Comparison of ENCODE assay signal across 26 mouse cellular contexts in genomic region chr7:88318474-88318873, GRCm38 (mm10). TPM values are rescaled to one million over a fixed set of nuclear protein-coding genes. Genes with fewer than 3 reads are reported as not detected.
A peak's percentile ranks its signal among the peaks of the same experiment; 100 is the strongest.
DNase-seq lines count a peak whose midpoint lies in the region; ATAC-seq and TF ChIP-seq lines count a peak whose summit lies in the region.
"Had no signal": no experiment of that assay in that cellular context is flagged by ENCODE, and none has a peak within 500 bp of the region (broad histone marks: within the 10 kb centered on the region; RNA-seq: fewer than 3 reads in every experiment).

No protein-coding gene starts in this region.

- H3K4me1 ChIP-seq in stomach, postnatal 0 days (replicated peaks; ENCODE audit: control insufficient read depth, insufficient read depth), result no peaks in the 10 kb centered on the region
- no peaks in the 10 kb centered on the region for H3K4me1 ChIP-seq in kidney, adult 2 months (ENCODE audit: control insufficient read depth, insufficient read depth, low read length)
- H3K4me1 ChIP-seq: embryonic facial prominence, embryonic 12.5 days; forebrain, embryonic 12.5 days; forebrain, embryonic 15.5 days; heart, embryonic 10.5 days had no signal

- no peak for TF ChIP-seq CTCF in stomach, postnatal 0 days (IDR thresholded peaks at IDR 0.05; ENCODE audit: low read depth)
- TF ChIP-seq CTCF in kidney, adult 2 months (conservative IDR thresholded peaks at IDR 0.05; ENCODE audit: insufficient read depth, insufficient read length, low read depth, low read length), result no peak

- TF ChIP-seq EP300 in stomach, postnatal 0 days (optimal IDR thresholded peaks at IDR 0.05), result no peak

- H3K27me3 ChIP-seq in stomach, postnatal 0 days (ENCODE audit: control insufficient read depth, insufficient read depth, low read length), result no peaks in the 10 kb centered on the region
- no peaks in the 10 kb centered on the region; the same call in 1 of the 2 replicates for H3K27me3 ChIP-seq in kidney, adult 2 months (replicated peaks; ENCODE audit: control insufficient read depth, insufficient read depth, low read length)
- H3K27me3 ChIP-seq: embryonic facial prominence, embryonic 12.5 days; embryonic facial prominence, embryonic 15.5 days; forebrain, embryonic 12.5 days; forebrain, embryonic 15.5 days; heart, embryonic 13.5 days; Patski had no signal

- peak; percentile 26 for ATAC-seq in CD4-positive, CD25-positive, alpha-beta regulatory T cell, adult 4 months
- ATAC-seq in common myeloid progenitor, adult 5-6 weeks (replicated peaks; ENCODE audit: low read depth, poor library complexity, severe bottlenecking), result 0 out of 2 replicates have a peak, but pooled peaks have one; percentile 3
- ATAC-seq in megakaryocyte progenitor cell, adult 5-6 weeks (replicated peaks; ENCODE audit: poor library complexity), result 0 out of 2 replicates have a peak, but pooled peaks have one; percentile 10
- ATAC-seq in stomach, postnatal 0 days (ENCODE audit: low FRiP score, low TSS enrichment), result no peak; the same call in 1 of the 2 replicates
- ATAC-seq: forebrain, embryonic 15.5 days; hindbrain, postnatal 0 days; Patski had no signal

- no peak for TF ChIP-seq POLR2A in kidney, adult 2 months (IDR thresholded peaks at IDR 0.05; ENCODE audit: low read depth, low read length)

- no peak overlapping the region for H3K4me3 ChIP-seq in stomach, postnatal 0 days (ENCODE audit: low read depth, low read length)
- H3K4me3 ChIP-seq in kidney, adult 2 months (ENCODE audit: insufficient read depth, low read depth, low read length), result no peak overlapping the region
- H3K4me3 ChIP-seq: embryonic facial prominence, embryonic 12.5 days; embryonic facial prominence, embryonic 15.5 days; forebrain, embryonic 12.5 days; forebrain, embryonic 15.5 days; heart, adult 2 months; heart, embryonic 10.5 days; heart, embryonic 13.5 days had no signal

- DNase-seq in stomach, postnatal 0 days (ENCODE audit: low spot score), result no peak
- DNase-seq in kidney, adult 2 months, result no peak
- DNase-seq in thymus, postnatal 14 days, result no peak
- no peak for DNase-seq in kidney, postnatal 14 days
- DNase-seq: adrenal gland, postnatal 10 days; adrenal gland, postnatal 36 days; cerebellum, adult 11 months; cerebellum, adult 2 months; cerebellum, postnatal 10 days; gastrocnemius, postnatal 10 days; gastrocnemius, postnatal 36 days; heart, adult 2 months; heart, postnatal 14 days; heart, postnatal 4 days had no signal

- no peaks in the 10 kb centered on the region for H3K9me3 ChIP-seq in stomach, postnatal 0 days (ENCODE audit: control insufficient read depth, low read length)
- H3K9me3 ChIP-seq: embryonic facial prominence, embryonic 12.5 days; embryonic facial prominence, embryonic 15.5 days; forebrain, embryonic 12.5 days; forebrain, embryonic 15.5 days; heart, embryonic 10.5 days; heart, embryonic 13.5 days had no signal

- 0 out of 2 replicates have a peak overlapping the region, but pooled peaks have one; percentile 46 for H3K27ac ChIP-seq in stomach, postnatal 0 days (replicated peaks)
- H3K27ac ChIP-seq in kidney, adult 2 months (ENCODE audit: insufficient read depth, low read depth, low read length), result no peak overlapping the region
- H3K27ac ChIP-seq: embryonic facial prominence, embryonic 12.5 days; embryonic facial prominence, embryonic 15.5 days; forebrain, embryonic 12.5 days; forebrain, embryonic 15.5 days; heart, adult 2 months; heart, embryonic 10.5 days; heart, embryonic 13.5 days; hindbrain, embryonic 14.5 days; hindbrain, postnatal 0 days had no signal

- H3K36me3 ChIP-seq in stomach, postnatal 0 days (ENCODE audit: control insufficient read depth, insufficient read depth, low read length), result no peaks in the 10 kb centered on the region
- no peaks in the 10 kb centered on the region for H3K36me3 ChIP-seq in kidney, adult 2 months (ENCODE audit: control insufficient read depth, insufficient read depth, low read length)
- H3K36me3 ChIP-seq: embryonic facial prominence, embryonic 12.5 days; embryonic facial prominence, embryonic 15.5 days; forebrain, embryonic 12.5 days; forebrain, embryonic 15.5 days; heart, embryonic 10.5 days; heart, embryonic 13.5 days had no signal

- WGBS in stomach, postnatal 0 days, result 17% methylated on average over 1 of the region's 1 CpGs
- WGBS in kidney, adult 2 months, result 67% methylated on average over 1 of the region's 1 CpGs

- no peak overlapping the region for H3K9ac ChIP-seq in stomach, postnatal 0 days (ENCODE audit: low read length)
- H3K9ac ChIP-seq: embryonic facial prominence, embryonic 12.5 days; embryonic facial prominence, embryonic 15.5 days; forebrain, embryonic 12.5 days; forebrain, embryonic 15.5 days; heart, embryonic 13.5 days; hindbrain, embryonic 14.5 days had no signal

- no peak overlapping the region for H3K4me2 ChIP-seq in stomach, postnatal 0 days (replicated peaks; ENCODE audit: low read depth)
- H3K4me2 ChIP-seq: embryonic facial prominence, embryonic 12.5 days; embryonic facial prominence, embryonic 15.5 days; forebrain, embryonic 12.5 days; forebrain, embryonic 15.5 days; heart, embryonic 13.5 days; hindbrain, embryonic 14.5 days had no signal

RNA-seq across cellular contexts. Expression of gene Ctsc, which starts 40.6 kb away (rescaled TPM):
- polyA plus RNA-seq in CD4-positive, CD25-positive, alpha-beta regulatory T cell, adult 4 months (2017; shearing (Covaris generic)), result 10 to 100 TPM; 88.4 to 90.7 TPM
- 43.9 and 47.0 TPM in 2 replicates for total RNA-seq in common myeloid progenitor, adult 5-6 weeks (2017)
- total RNA-seq in megakaryocyte progenitor cell, adult 5-6 weeks (2015), result 100 and 107 TPM in 2 replicates
- total RNA-seq in megakaryocyte progenitor cell, adult 5-6 weeks (2017), result 81.5 and 87.4 TPM in 2 replicates
- 64.9 and 65.8 TPM in 2 replicates for polyA plus RNA-seq in stomach, postnatal 0 days (2015; fragmentation: Nextera tagmentation; extraction: Ambion mirVana)
- 13.9 and 15.3 TPM in 2 replicates for polyA plus RNA-seq in kidney, adult 2 months (2012; rRNA removed)
